Mouse (Mus musculus) midbrain, postnatal 0 days (tissue): Measurements from ENCODE around the gene Tusc2. TPM values are rescaled to one million over a fixed set of nuclear protein-coding genes. Genes with fewer than 3 reads are reported as not detected.
A peak's percentile ranks its signal among the peaks of the same experiment; 100 is the strongest.

ENCODE experiments used
- ATAC-seq: fragments of 200-750 bp; cut with Nextera tagmentation; 2 replicates; pipeline ENCODE4 v1.8.0; 2017; ENCODE audit warnings: moderate number of reproducible peaks, mild to moderate bottlenecking, moderate TSS enrichment, moderate library complexity; ENCODE audit not compliant: low FRiP score
- DNase-seq: peaks from one replicate; pipeline ENCODE4 v3.0.0-alpha.2; 2015; ENCODE audit warnings: low spot score
- H3K27ac ChIP-seq: fragments of 300-500 bp; sonication (generic); 2 replicates; pipeline ENCODE4 v1.5.1; 2014; ENCODE audit warnings: low read depth, mild to moderate bottlenecking, low read length, mixed read lengths
- H3K27me3 ChIP-seq: fragments of 300-500 bp; sonication (generic); 2 replicates; pipeline ENCODE4 v1.6.1; 2014; ENCODE audit warnings: low read length, control low read depth, mixed read lengths; ENCODE audit not compliant: insufficient read depth
- H3K36me3 ChIP-seq: fragments of 300-500 bp; sonication (generic); 2 replicates; pipeline ENCODE4 v1.6.1; 2014; ENCODE audit warnings: low read length, control low read depth, mixed read lengths; ENCODE audit not compliant: insufficient read depth
- H3K4me1 ChIP-seq: fragments of 300-500 bp; sonication (generic); 2 replicates; pipeline ENCODE4 v1.6.1; 2014; ENCODE audit warnings: mild to moderate bottlenecking, control low read depth, antibody characterized with exemption, low read length, mixed read lengths; ENCODE audit not compliant: insufficient read depth
- H3K4me2 ChIP-seq: fragments of 300-500 bp; sonication (generic); 2 replicates; pipeline ENCODE4 v1.6.1; 2014; ENCODE audit warnings: low read depth, mild to moderate bottlenecking, low read length, mixed read lengths; ENCODE audit not compliant: poor library complexity, severe bottlenecking
- H3K4me3 ChIP-seq: fragments of 300-500 bp; sonication (generic); 2 replicates; pipeline ENCODE4 v1.5.1; 2014; ENCODE audit warnings: low read depth, mild to moderate bottlenecking, low read length, moderate library complexity
- H3K9ac ChIP-seq: fragments of 300-500 bp; sonication (generic); replicated peaks from 2 replicates; pipeline ENCODE4 v1.6.1; 2014; ENCODE audit warnings: mild to moderate bottlenecking, low read length, moderate library complexity, mixed read lengths; ENCODE audit not compliant: poor library complexity, severe bottlenecking
- H3K9me3 ChIP-seq: fragments of 300-500 bp; sonication (generic); 2 replicates; pipeline ENCODE4 v1.6.1; 2016; ENCODE audit warnings: low read length, control low read depth
- CTCF ChIP-seq: IDR thresholded peaks from 2 replicates; pipeline ENCODE4 v1.5.1; 2016; ENCODE audit warnings: antibody characterized with exemption, mild to moderate bottlenecking
- WGBS: fragments of 180-500 bp; shearing (Covaris S2); extraction: QIAGEN DNeasy Blood & Tissue Kit; methylation state at CpG from one replicate; pipeline ENCODE4 v1.1.7; 2014; 5-methylcytosine and 5-hydroxymethylcytosine counted together
- polyA plus RNA-seq: library from polyadenylated mRNA; unstranded; fragments of >200 nt; fragmentation: Nextera tagmentation; extraction: Ambion mirVana; gene quantifications from 2 replicates; pipeline ENCODE4 v1.2.1, GENCODE M21; 2015
- total RNA-seq: library from RNA; depleted of rRNA; stranded (reverse); fragments of >200 nt; gene quantifications from 2 replicates; pipeline ENCODE4 v1.2.3, GENCODE M21; 2014

Gene Tusc2
- total and polyA plus RNA-seq, 2 experiments from 2014 or later, result 132 to 142 TPM

- H3K27me3 ChIP-seq, result no peaks in the 10 kb centered on the region
- DNase-seq, result no peak
- H3K4me2 ChIP-seq, result no peak overlapping the region
- TF ChIP-seq CTCF, result no peak
- H3K9me3 ChIP-seq, result no peaks in the 10 kb centered on the region
- H3K36me3 ChIP-seq, result peaks cover 7% of the 10 kb centered on the region; the same call in 1 of the 2 replicates
- H3K9ac ChIP-seq, result no peak overlapping the region
- no peak for ATAC-seq
- WGBS, result 86% methylated on average over 5 of the region's 5 CpGs
- no peak overlapping the region for H3K27ac ChIP-seq
- no peak overlapping the region for H3K4me3 ChIP-seq
- H3K4me1 ChIP-seq, result no peaks in the 10 kb centered on the region
Measured at GRCm38 (mm10) chr9:107598385-107598784, 35.3 kb downstream of the Tusc2 start.

GRCm38 (mm10) chr9:107599433-107599832 lies 36.4 kb downstream of the Tusc2 start:
- H3K4me2 ChIP-seq, result no peak overlapping the region
- 93% methylated on average over 9 of the region's 9 CpGs for WGBS
- no peak overlapping the region for H3K9ac ChIP-seq
- H3K27ac ChIP-seq, result no peak overlapping the region
- no peak overlapping the region for H3K4me3 ChIP-seq
- no peaks in the 10 kb centered on the region for H3K9me3 ChIP-seq
- TF ChIP-seq CTCF, result no peak
- no peaks in the 10 kb centered on the region for H3K27me3 ChIP-seq
- DNase-seq (no peak), ATAC-seq (no peak)
- no peaks in the 10 kb centered on the region for H3K36me3 ChIP-seq
- no peaks in the 10 kb centered on the region for H3K4me1 ChIP-seq

GRCm38 (mm10) chr9:107599842-107600241 lies 36.8 kb downstream of the Tusc2 start:
- Histone ChIP-seq H3K4me3 (no peak overlapping the region), H3K36me3 (no peaks in the 10 kb centered on the region), H3K27me3 (no peaks in the 10 kb centered on the region), H3K4me2 (no peak overlapping the region), H3K9ac (no peak overlapping the region), H3K27ac (no peak overlapping the region), H3K9me3 (no peaks in the 10 kb centered on the region), H3K4me1 (no peaks in the 10 kb centered on the region)
- whole genome bisulfite sequencing, result 77% methylated on average over 14 of the region's 14 CpGs
- no peak for ATAC-seq
- TF ChIP-seq CTCF, result no peak
- DNase-seq, result no peak

- DNase-seq (no peak), ATAC-seq (no peak)
- H3K4me2 ChIP-seq, result no peak overlapping the region
- no peak overlapping the region for H3K27ac ChIP-seq
- no peak overlapping the region for H3K9ac ChIP-seq
- no peaks in the 10 kb centered on the region for H3K27me3 ChIP-seq
- no peaks in the 10 kb centered on the region for H3K4me1 ChIP-seq
- 85% methylated on average over 12 of the region's 12 CpGs for WGBS
- TF ChIP-seq CTCF, result peak; percentile 32
- no peaks in the 10 kb centered on the region for H3K36me3 ChIP-seq
- no peak overlapping the region for H3K4me3 ChIP-seq
- no peaks in the 10 kb centered on the region for H3K9me3 ChIP-seq
Measured at GRCm38 (mm10) chr9:107600745-107601144, 37.7 kb downstream of the Tusc2 start.

- Histone ChIP-seq H3K4me3 (no peak overlapping the region), H3K27ac (no peak overlapping the region), H3K9ac (no peak overlapping the region)
Measured at GRCm38 (mm10) chr9:107601275-107601674, 38.2 kb downstream of the Tusc2 start.

GRCm38 (mm10) chr9:107602068-107602648 lies 39.1 kb downstream of the Tusc2 start:
- H3K27me3 ChIP-seq, result no peaks in the 10 kb centered on the region
- no peak overlapping the region for H3K9ac ChIP-seq
- H3K4me3 ChIP-seq, result no peak overlapping the region
- ATAC-seq (0 out of 2 replicates have a peak, but pooled peaks have one; percentile 39), DNase-seq (peak; percentile 92)
- no peak overlapping the region for H3K4me2 ChIP-seq
- no peaks in the 10 kb centered on the region for H3K36me3 ChIP-seq
- TF ChIP-seq CTCF, result peak; percentile 99
- peak overlapping the region; percentile 19; the same call in 1 of the 2 replicates for H3K27ac ChIP-seq
- WGBS, result 12% methylated on average over 10 of the region's 10 CpGs
- H3K4me1 ChIP-seq, result no peaks in the 10 kb centered on the region
- H3K9me3 ChIP-seq, result no peaks in the 10 kb centered on the region

More at GRCm38 (mm10) chr9:107601275-107601674, 38.2 kb downstream of the Tusc2 start:
- Histone ChIP-seq H3K4me2 (no peak overlapping the region), H3K4me1 (no peaks in the 10 kb centered on the region), H3K27me3 (no peaks in the 10 kb centered on the region), H3K36me3 (no peaks in the 10 kb centered on the region), H3K9me3 (no peaks in the 10 kb centered on the region)
- TF ChIP-seq CTCF, result no peak
- ATAC-seq, result no peak
- no peak for DNase-seq
- 86% methylated on average over 11 of the region's 11 CpGs for WGBS
